Mouse (Mus musculus) olfactory bulb, adult 2 months (tissue): ENCODE data around the gene Irf4. TPM values are rescaled to one million over a fixed set of nuclear protein-coding genes. Genes with fewer than 3 reads are reported as not detected.

ENCODE experiments used
- H3K27ac ChIP-seq: fragments of 200-500 bp; 2 replicates; pipeline ENCODE4 v1.5.1; 2012; ENCODE audit warnings: low read depth, low read length; ENCODE audit not compliant: insufficient read depth
- H3K4me1 ChIP-seq: fragments of 200-500 bp; 2 replicates; pipeline ENCODE4 v1.6.1; 2012; ENCODE audit warnings: low read length; ENCODE audit not compliant: control insufficient read depth, insufficient read depth
- H3K4me3 ChIP-seq: fragments of 200-500 bp; 2 replicates; pipeline ENCODE4 v1.5.1; 2012; ENCODE audit warnings: mild to moderate bottlenecking, low read depth, low read length, moderate library complexity; ENCODE audit not compliant: insufficient read depth
- CTCF ChIP-seq: fragments of 200-500 bp; IDR thresholded peaks from 2 replicates; pipeline ENCODE4 v1.5.1; 2012; ENCODE audit warnings: low read depth, mild to moderate bottlenecking, low read length, moderate library complexity; ENCODE audit not compliant: insufficient read depth
- POLR2A ChIP-seq: fragments of 200-500 bp; IDR thresholded peaks from 2 replicates; pipeline ENCODE4 v1.6.1; 2012; ENCODE audit warnings: mild to moderate bottlenecking, low read depth, low read length, moderate library complexity; ENCODE audit not compliant: insufficient read depth
- WGBS: fragments of 180-500 bp; shearing (Covaris S2); methylation state at CpG from one replicate; pipeline ENCODE4 v1.1.7; 2018; 5-methylcytosine and 5-hydroxymethylcytosine counted together
- polyA plus RNA-seq: library from polyadenylated mRNA; stranded (reverse); fragments of >200 nt; gene quantifications from 2 replicates; pipeline ENCODE4 v1.2.4, GENCODE M21; 2012; ENCODE audit warnings: low replicate concordance; ENCODE audit not compliant: missing spikeins, insufficient read depth, insufficient read length

Irf4 gene
- polyA plus RNA-seq, 1 experiment = not detected

GRCm38 (mm10) chr13:30749557-30750141, 623 bp downstream of the Irf4 start:
- TF ChIP-seq CTCF (no peak), POLR2A (no peak)
- Histone ChIP-seq H3K27ac (no peak overlapping the region), H3K4me3 (peak overlapping the region; percentile 27; the same call in 1 of the 2 replicates), H3K4me1 (peaks cover 22% of the 10 kb centered on the region)
- 7% methylated on average over 11 of the region's 11 CpGs for WGBS

- TF ChIP-seq POLR2A (no peak), CTCF (no peak)
- H3K4me1 ChIP-seq = peaks cover 22% of the 10 kb centered on the region
- no peak overlapping the region for H3K27ac ChIP-seq
- peak overlapping the region; percentile 25 for H3K4me3 ChIP-seq
- 6% methylated on average over 33 of the region's 33 CpGs for WGBS
These were observed 1.7 kb downstream of the Irf4 start for GRCm38 (mm10) chr13:30750461-30751303.

- Histone ChIP-seq H3K4me3 (no peak overlapping the region), H3K4me1 (peaks cover 22% of the 10 kb centered on the region), H3K27ac (no peak overlapping the region)
- 48% methylated on average over 6 of the region's 6 CpGs for WGBS
- TF ChIP-seq POLR2A (no peak), CTCF (no peak)
These were observed 2.2 kb downstream of the Irf4 start for GRCm38 (mm10) chr13:30751304-30751580.

GRCm38 (mm10) chr13:30752581-30753187, 3.7 kb downstream of the Irf4 start:
- Histone ChIP-seq H3K27ac (no peak overlapping the region), H3K4me3 (no peak overlapping the region), H3K4me1 (peaks cover 22% of the 10 kb centered on the region)
- TF ChIP-seq POLR2A (no peak), CTCF (no peak)
- WGBS = 87% methylated on average over 4 of the region's 4 CpGs

- WGBS = 94% methylated on average over 3 of the region's 3 CpGs
- Histone ChIP-seq H3K27ac (no peak overlapping the region), H3K4me3 (no peak overlapping the region), H3K4me1 (peaks cover 22% of the 10 kb centered on the region)
- no peak for TF ChIP-seq CTCF
- no peak for TF ChIP-seq POLR2A
These were observed 4.4 kb downstream of the Irf4 start for GRCm38 (mm10) chr13:30753441-30753840.

- 84% methylated on average over 4 of the region's 4 CpGs for WGBS
- peaks cover 17% of the 10 kb centered on the region for H3K4me1 ChIP-seq
These were observed 5.0 kb downstream of the Irf4 start for GRCm38 (mm10) chr13:30754066-30754465.

GRCm38 (mm10) chr13:30754825-30755476, 5.9 kb downstream of the Irf4 start:
- Histone ChIP-seq H3K27ac (no peak overlapping the region), H3K4me3 (no peak overlapping the region), H3K4me1 (peaks cover 8% of the 10 kb centered on the region)
- TF ChIP-seq POLR2A (no peak), CTCF (no peak)
- 90% methylated on average over 10 of the region's 10 CpGs for WGBS

More at GRCm38 (mm10) chr13:30754066-30754465, 5.0 kb downstream of the Irf4 start:
- Histone ChIP-seq H3K27ac (no peak overlapping the region), H3K4me3 (no peak overlapping the region)
- no peak for TF ChIP-seq CTCF
- TF ChIP-seq POLR2A = no peak

GRCm38 (mm10) chr13:30755577-30755976, 6.6 kb downstream of the Irf4 start:
- Histone ChIP-seq H3K4me3 (no peak overlapping the region), H3K4me1 (peaks cover 3% of the 10 kb centered on the region), H3K27ac (no peak overlapping the region)
- 71% methylated on average over 3 of the region's 3 CpGs for WGBS
- TF ChIP-seq POLR2A = no peak
- TF ChIP-seq CTCF = no peak

- Histone ChIP-seq H3K4me3 (no peak overlapping the region), H3K4me1 (no peaks in the 10 kb centered on the region), H3K27ac (no peak overlapping the region)
- 69% methylated on average over 9 of the region's 9 CpGs for WGBS
- TF ChIP-seq POLR2A (no peak), CTCF (no peak)
These were observed 7.1 kb downstream of the Irf4 start for GRCm38 (mm10) chr13:30755998-30756639.
